Mouse (Mus musculus) olfactory bulb, adult 2 months (tissue): Measurements from ENCODE around the gene Naxd. TPM values are rescaled to one million over a fixed set of nuclear protein-coding genes. Genes with fewer than 3 reads are reported as not detected.

Source experiments
- H3K27ac ChIP-seq: fragments of 200-500 bp; 2 replicates; pipeline ENCODE4 v1.5.1; 2012; ENCODE audit warnings: low read depth, low read length; ENCODE audit not compliant: insufficient read depth
- H3K4me1 ChIP-seq: fragments of 200-500 bp; 2 replicates; pipeline ENCODE4 v1.6.1; 2012; ENCODE audit warnings: low read length; ENCODE audit not compliant: control insufficient read depth, insufficient read depth
- H3K4me3 ChIP-seq: fragments of 200-500 bp; 2 replicates; pipeline ENCODE4 v1.5.1; 2012; ENCODE audit warnings: mild to moderate bottlenecking, low read depth, low read length, moderate library complexity; ENCODE audit not compliant: insufficient read depth
- CTCF ChIP-seq: fragments of 200-500 bp; IDR thresholded peaks from 2 replicates; pipeline ENCODE4 v1.5.1; 2012; ENCODE audit warnings: low read depth, mild to moderate bottlenecking, low read length, moderate library complexity; ENCODE audit not compliant: insufficient read depth
- POLR2A ChIP-seq: fragments of 200-500 bp; IDR thresholded peaks from 2 replicates; pipeline ENCODE4 v1.6.1; 2012; ENCODE audit warnings: mild to moderate bottlenecking, low read depth, low read length, moderate library complexity; ENCODE audit not compliant: insufficient read depth
- WGBS: fragments of 180-500 bp; shearing (Covaris S2); methylation state at CpG from one replicate; pipeline ENCODE4 v1.1.7; 2018; 5-methylcytosine and 5-hydroxymethylcytosine counted together
- polyA plus RNA-seq: library from polyadenylated mRNA; stranded (reverse); fragments of >200 nt; gene quantifications from 2 replicates; pipeline ENCODE4 v1.2.4, GENCODE M21; 2012; ENCODE audit warnings: low replicate concordance; ENCODE audit not compliant: missing spikeins, insufficient read depth, insufficient read length

Naxd gene
- polyA plus RNA-seq, 1 experiment: not detected

- 84% methylated on average over 11 of the region's 11 CpGs for WGBS
- no peak overlapping the region for H3K27ac ChIP-seq
- no peaks in the 10 kb centered on the region for H3K4me1 ChIP-seq
- no peak overlapping the region for H3K4me3 ChIP-seq
- TF ChIP-seq CTCF (no peak), POLR2A (no peak)
Observed at GRCm38 (mm10) chr8:11518676-11519075, 21.4 kb downstream of the Naxd start.

GRCm38 (mm10) chr8:11523331-11523730, 26.0 kb downstream of the Naxd start:
- WGBS: 91% methylated on average over 3 of the region's 3 CpGs
- no peak overlapping the region for H3K27ac ChIP-seq

GRCm38 (mm10) chr8:11530155-11530770, 33.0 kb downstream of the Naxd start:
- Histone ChIP-seq H3K27ac (no peak overlapping the region), H3K4me1 (no peaks in the 10 kb centered on the region), H3K4me3 (no peak overlapping the region)
- TF ChIP-seq POLR2A (no peak), CTCF (no peak)
- 84% methylated on average over 18 of the region's 18 CpGs for WGBS

More at GRCm38 (mm10) chr8:11523331-11523730, 26.0 kb downstream of the Naxd start:
- TF ChIP-seq POLR2A: no peak
- TF ChIP-seq CTCF: no peak
- H3K4me1 ChIP-seq: no peaks in the 10 kb centered on the region
- H3K4me3 ChIP-seq: no peak overlapping the region

- 80% methylated on average over 4 of the region's 4 CpGs for WGBS
- no peaks in the 10 kb centered on the region for H3K4me1 ChIP-seq
- TF ChIP-seq CTCF (no peak), POLR2A (no peak)
- no peak overlapping the region for H3K27ac ChIP-seq
- no peak overlapping the region for H3K4me3 ChIP-seq
Observed at GRCm38 (mm10) chr8:11530849-11531248, 33.5 kb downstream of the Naxd start.

GRCm38 (mm10) chr8:11534494-11534893, 37.2 kb downstream of the Naxd start:
- TF ChIP-seq POLR2A: no peak
- no peak for TF ChIP-seq CTCF
- Histone ChIP-seq H3K27ac (no peak overlapping the region), H3K4me1 (no peaks in the 10 kb centered on the region), H3K4me3 (no peak overlapping the region)
- 45% methylated on average over 9 of the region's 9 CpGs for WGBS

- no peak for TF ChIP-seq CTCF
- TF ChIP-seq POLR2A: no peak
- 95% methylated on average over 4 of the region's 4 CpGs for WGBS
- Histone ChIP-seq H3K4me1 (no peaks in the 10 kb centered on the region), H3K4me3 (no peak overlapping the region), H3K27ac (no peak overlapping the region)
Observed at GRCm38 (mm10) chr8:11539049-11539448, 41.7 kb downstream of the Naxd start.

- Histone ChIP-seq H3K4me3 (no peak overlapping the region), H3K4me1 (no peaks in the 10 kb centered on the region), H3K27ac (no peak overlapping the region)
- TF ChIP-seq POLR2A (no peak), CTCF (no peak)
- 96% methylated on average over 8 of the region's 8 CpGs for WGBS
Observed at GRCm38 (mm10) chr8:11540182-11540581, 42.9 kb downstream of the Naxd start.

GRCm38 (mm10) chr8:11542031-11542430, 44.7 kb downstream of the Naxd start:
- 93% methylated on average over 12 of the region's 12 CpGs for WGBS
- Histone ChIP-seq H3K27ac (no peak overlapping the region), H3K4me1 (peaks cover 2% of the 10 kb centered on the region; the same call in 1 of the 2 replicates), H3K4me3 (no peak overlapping the region)
- no peak for TF ChIP-seq CTCF
- TF ChIP-seq POLR2A: no peak

GRCm38 (mm10) chr8:11542866-11543265, 45.6 kb downstream of the Naxd start:
- WGBS: 90% methylated on average over 4 of the region's 4 CpGs
- peaks cover 3% of the 10 kb centered on the region; the same call in 1 of the 2 replicates for H3K4me1 ChIP-seq
- TF ChIP-seq POLR2A (no peak), CTCF (no peak)
- no peak overlapping the region for H3K27ac ChIP-seq
- no peak overlapping the region for H3K4me3 ChIP-seq
